Mouse (Mus musculus) v-Abl transformed pro-B cells (cell line): ENCODE results near the gene Apold1.

Source experiments
- in situ Hi-C, 2 experiments: fragments of 400-800 bp; cut with MboI; formaldehyde crosslinking; loops; one replicate each; pipeline ENCODE4 v1.15.1; 2025; ENCODE audit not compliant: unreplicated experiment in 2 of 2

Gene Apold1

DNA sequence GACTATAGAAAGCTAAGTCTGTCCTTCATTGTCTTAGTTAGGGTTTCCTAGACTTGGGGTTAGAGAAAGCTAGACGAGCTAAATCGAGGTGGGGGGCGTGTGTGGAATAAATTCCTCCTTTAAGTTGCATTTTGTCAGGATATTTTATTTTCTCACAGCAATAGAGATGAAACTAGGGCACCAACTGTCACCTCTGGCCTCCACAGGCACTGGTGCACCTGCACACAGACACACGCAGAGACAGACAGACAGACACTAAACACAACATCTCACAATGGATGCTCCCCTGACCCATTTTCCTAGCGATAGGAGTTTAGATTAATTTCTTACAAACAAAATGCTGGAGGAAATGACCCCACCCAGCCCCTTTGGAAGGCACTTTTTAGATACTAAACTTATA lies 14.8 kb upstream of the Apold1 start:
- in situ Hi-C loops: loop anchor here in 1 of 2 experiments (10.0 kb wide), 1 partner anchor 302 kb away; no protein-coding TSS in a partner anchor

DNA sequence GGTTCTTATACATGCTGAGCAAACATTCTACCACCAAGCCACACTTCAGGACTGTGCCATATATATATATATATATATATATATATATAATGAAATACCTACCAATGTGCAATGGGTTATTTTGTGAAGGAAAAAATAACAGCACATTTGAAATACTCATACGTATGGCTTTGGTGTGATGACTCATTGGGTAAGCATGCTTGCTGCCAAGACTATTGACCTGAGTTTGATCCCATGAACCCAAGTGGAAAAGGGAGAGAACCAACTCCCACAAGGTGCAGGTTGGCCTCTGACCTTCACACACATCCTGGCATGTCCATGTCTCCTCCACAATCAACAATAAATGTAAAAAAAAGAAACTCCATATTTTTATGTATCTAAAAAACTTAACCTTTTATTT lies 13.2 kb upstream of the Apold1 start:
- in situ Hi-C loops: loop anchor here in 1 of 2 experiments (10.0 kb wide), 1 partner anchor 304 kb away; no protein-coding TSS in a partner anchor

DNA sequence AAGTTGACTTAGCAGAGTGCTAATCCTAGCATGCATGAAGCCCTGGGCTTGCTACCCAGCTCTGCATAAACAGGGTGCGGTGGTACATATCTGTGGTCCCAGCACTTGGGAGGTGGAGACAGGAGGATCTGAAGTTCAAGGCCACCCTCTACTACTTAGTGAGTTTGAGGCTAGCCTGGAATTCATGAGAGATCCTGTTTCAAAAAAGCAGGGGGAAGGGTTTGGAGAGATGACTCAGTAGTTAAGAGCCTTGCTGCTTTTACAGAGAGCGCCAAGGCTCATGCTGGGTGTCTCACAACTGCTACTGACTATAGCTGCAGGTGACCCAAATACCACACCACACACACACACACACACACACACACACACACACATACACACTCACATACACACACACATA lies 12.0 kb upstream of the Apold1 start:
- in situ Hi-C loops: loop anchor here in 1 of 2 experiments (10.0 kb wide), 1 partner anchor 305 kb away; no protein-coding TSS in a partner anchor

DNA sequence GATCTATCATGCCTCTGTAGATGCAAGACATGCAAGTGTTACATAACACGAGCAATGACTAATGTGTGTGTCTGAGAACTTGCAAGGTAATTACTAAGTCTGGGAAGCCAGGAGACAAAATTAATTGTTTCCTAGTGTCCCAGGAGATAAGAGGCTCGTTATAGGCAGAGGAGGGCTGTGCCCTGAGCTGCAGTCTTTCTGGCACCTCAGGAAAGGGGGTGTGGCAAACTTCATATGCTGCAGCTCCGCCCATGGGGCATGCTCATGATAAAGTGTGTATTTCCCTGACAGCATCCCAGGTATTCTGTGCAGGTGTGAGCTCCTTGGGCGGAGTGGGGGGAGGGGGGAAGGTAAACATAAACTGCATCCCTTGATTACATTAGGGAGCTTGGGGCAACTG lies 9.4 kb upstream of the Apold1 start:
- in situ Hi-C loops: no loop called here

GRCm38 (mm10) chr6:134976628-134977027 lies 4.9 kb upstream of the Apold1 start:
- in situ Hi-C loops: loop anchor here in 1 of 2 experiments (25.0 kb wide), 1 partner anchor 914 kb away; no protein-coding TSS in a partner anchor

DNA sequence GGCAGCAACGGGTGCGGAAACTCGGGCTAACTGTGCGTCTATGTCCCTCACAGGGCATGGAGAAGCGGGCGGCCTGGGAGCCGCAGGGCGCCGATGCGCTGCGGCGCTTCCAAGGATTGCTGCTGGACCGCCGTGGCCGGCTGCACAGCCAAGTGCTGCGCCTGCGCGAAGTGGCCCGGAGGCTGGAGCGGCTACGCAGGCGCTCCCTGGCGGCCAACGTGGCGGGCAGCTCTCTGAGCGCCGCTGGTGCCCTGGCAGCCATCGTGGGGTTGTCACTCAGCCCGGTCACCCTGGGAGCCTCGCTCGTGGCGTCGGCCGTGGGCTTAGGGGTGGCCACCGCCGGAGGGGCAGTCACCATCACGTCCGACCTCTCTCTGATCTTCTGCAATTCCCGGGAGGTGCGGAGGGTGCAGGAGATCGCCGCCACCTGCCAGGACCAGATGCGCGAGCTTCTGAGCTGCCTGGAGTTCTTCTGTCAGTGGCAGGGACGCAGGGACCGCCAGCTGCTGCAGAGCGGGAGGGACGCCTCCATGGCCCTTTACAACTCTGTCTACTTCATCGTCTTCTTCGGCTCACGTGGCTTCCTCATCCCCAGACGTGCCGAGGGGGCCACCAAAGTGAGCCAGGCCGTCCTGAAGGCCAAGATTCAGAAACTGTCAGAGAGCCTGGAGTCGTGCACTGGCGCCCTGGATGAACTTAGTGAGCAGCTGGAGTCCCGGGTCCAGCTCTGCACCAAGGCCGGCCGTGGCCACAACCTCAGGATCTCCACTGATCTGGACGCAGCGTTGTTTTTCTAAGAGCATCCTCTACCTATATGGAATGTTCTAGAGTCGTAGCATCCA lies 2.2 kb downstream of the Apold1 start:
- in situ Hi-C loops: loop anchor here (5.0 to 25.0 kb wide), 2 partner anchors 36 to 921 kb away; no protein-coding TSS in a partner anchor

DNA sequence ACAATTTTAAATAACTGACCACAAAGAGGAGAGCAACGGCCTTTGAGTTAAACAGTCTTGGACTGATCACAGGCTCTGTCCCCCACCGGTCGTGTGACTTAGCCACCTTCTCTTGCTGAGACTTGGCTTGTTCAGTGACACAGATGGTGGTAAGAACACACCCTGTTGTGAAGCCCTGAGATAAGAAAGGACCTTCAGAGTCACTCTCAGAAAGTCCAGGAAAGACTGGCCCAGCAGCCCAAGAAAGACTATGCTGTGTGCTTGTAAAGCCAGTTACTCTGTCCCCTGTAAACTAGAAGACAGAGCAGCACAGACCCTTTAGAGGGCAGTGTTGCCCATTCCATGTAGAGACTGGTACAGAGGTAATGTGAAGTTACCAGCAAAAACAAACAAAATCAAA lies 3.2 kb downstream of the Apold1 start:
- in situ Hi-C loops: loop anchor here (5.0 to 25.0 kb wide), 2 partner anchors 37 to 922 kb away; no protein-coding TSS in a partner anchor

- in situ Hi-C loops: loop anchor here in 1 of 2 experiments (25.0 kb wide), 1 partner anchor 926 kb away; no protein-coding TSS in a partner anchor
These were observed 6.9 kb downstream of the Apold1 start for GRCm38 (mm10) chr6:134988377-134988776.

DNA sequence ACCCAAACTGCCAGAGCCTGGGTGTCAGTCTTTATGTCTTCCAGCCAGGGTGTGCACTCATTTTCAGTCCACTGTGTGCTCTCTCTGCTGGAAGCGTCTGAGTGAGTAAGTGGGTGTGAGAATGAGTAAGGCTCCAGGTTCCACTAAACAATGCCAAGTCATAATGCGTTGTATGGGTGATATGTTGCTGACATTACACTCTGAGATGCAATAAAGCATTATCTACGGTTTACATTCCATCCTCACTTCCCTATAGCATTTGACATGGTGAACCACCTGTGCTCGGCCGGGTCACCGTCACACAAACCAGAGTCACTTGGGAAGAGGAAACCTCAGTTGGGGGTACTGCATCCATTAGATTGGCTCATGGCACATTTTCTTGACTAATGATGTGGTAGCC lies 9.2 kb downstream of the Apold1 start:
- in situ Hi-C loops: loop anchor here in 1 of 2 experiments (25.0 kb wide), 1 partner anchor 928 kb away; no protein-coding TSS in a partner anchor

DNA sequence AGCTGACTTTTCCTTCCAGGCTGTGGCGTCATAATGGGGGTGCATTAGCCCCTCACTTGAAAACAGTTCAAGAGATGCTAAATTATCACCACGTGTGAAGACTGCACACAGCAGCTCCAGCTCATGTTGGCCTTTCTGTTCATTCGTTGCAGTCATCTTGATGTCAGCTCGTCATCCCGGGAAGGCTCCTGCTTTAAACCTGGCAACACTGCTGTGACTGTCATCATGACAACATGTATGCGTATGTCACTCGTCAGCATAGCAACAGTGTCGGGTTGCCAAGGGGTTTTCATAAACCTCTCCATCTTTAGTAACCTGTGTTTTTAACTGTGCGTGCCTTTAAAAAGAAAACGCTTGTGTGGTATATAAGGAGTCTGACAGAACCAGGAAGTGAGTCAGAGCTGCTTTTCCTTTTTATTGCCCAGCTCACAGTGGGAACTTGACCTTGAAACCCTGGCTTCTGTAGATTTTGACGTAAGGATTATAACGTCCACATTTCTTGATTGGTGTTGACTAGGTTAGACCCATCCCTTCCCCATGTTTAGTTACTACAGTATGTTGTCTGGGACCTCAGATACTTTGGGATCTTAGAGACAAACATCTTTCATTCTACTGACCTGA lies 12.6 kb downstream of the Apold1 start:
- in situ Hi-C loops: loop anchor here in 1 of 2 experiments (25.0 kb wide), 1 partner anchor 932 kb away; no protein-coding TSS in a partner anchor

DNA sequence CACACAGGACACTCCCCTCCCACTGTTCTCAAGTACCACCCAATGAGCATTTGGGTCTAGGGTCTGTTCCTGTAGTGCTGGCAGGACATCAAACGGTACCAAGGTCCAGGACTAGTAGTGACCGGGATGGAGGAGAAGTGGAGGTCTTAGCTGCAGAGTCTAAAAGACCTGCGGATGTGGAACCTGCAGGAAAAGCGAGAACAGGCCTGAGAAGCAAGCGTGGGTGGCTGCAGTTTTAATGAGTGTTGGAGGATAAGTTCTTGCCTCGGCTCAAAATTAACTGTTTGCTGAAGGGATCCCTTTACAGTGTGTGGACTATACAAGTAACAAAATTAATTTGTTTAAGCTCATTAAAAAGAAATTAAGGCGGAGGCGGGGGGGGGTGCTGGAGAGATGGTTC lies 13.5 kb downstream of the Apold1 start:
- in situ Hi-C loops: loop anchor here in 1 of 2 experiments (25.0 kb wide), 1 partner anchor 933 kb away; no protein-coding TSS in a partner anchor

DNA sequence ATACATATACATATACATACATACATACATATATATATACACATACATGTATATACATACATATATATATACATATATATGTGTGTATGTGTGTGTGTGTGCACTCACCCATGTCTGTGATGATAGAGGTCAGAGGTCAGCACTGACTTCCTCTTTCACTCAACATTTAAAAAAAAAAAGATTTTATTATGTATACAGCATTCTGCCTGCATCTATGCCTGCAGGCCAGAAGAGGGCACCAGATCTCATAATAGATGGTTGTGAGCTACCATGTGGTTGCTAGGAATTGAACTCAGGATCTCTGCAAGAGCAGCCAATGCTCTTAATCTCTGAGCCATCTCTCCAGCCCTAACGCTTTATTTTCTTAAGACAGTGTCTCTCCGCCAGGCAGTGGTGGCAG lies 15.4 kb downstream of the Apold1 start:
- in situ Hi-C loops: loop anchor here in 1 of 2 experiments (25.0 kb wide), 1 partner anchor 935 kb away; no protein-coding TSS in a partner anchor

DNA sequence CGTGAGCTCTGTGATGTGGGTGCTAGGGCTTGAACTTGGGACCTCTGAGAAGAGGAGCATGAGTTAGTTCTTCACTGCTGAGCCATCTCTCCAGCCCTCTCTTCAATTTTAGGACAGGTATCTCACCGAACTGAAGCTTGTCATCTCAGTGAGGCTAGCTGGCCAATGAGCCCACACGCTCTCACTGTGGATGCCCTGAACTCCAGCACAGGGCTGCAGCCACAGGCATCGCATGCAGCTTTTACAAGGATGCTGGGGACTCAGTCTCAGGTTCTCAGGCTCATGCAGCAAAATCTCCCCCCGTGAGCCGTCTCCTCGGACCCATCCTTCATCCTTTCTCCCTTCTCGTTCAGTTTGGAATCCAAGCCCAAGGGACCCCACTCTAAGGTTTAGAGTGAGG lies 16.6 kb downstream of the Apold1 start:
- in situ Hi-C loops: loop anchor here in 1 of 2 experiments (25.0 kb wide), 1 partner anchor 936 kb away; no protein-coding TSS in a partner anchor

- in situ Hi-C loops: loop anchor here in 1 of 2 experiments (25.0 kb wide), 1 partner anchor 936 kb away; no protein-coding TSS in a partner anchor
These were observed 17.3 kb downstream of the Apold1 start for GRCm38 (mm10) chr6:134998781-134999180.

DNA sequence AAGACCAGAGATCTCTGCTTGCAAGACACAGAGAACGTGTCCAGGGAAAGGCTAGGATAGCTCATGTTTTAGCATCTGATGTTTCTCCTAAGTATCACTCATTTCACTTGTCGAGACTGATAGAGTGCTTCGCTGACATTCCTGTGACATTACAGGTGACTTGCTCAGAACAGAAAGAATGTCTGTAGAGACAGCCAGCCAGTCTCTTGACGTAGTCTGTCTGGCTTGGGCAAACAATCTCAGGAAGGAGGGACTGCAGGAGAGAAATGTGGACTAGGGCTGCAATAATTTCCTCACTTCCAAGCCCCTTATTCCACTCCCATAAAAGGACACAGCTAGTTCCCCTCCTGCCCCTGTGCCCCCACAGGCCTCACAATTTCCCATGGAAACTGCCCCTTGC lies 18.8 kb downstream of the Apold1 start:
- in situ Hi-C loops: no loop called here

- in situ Hi-C loops: no loop called here
These were observed 20.5 kb downstream of the Apold1 start for GRCm38 (mm10) chr6:135001991-135002390.

DNA sequence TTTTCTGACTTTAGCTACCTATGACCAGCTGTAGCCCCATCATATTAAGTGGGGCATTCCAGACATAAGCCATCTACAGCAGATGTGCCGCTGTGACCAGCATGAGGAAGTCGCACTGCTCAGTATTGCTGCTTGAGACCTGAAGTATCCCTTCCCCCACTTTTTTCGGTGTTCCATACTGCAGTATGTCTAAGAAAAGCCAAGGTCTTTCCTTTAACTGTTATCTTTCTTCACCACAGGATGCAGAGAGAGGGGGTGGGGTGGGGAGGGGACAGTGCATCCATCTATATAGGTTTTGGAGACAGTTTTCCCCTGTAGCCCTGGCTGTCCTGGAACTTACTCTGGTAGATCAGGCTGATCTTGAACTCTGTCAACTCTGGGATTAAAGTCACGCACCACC lies 24.9 kb downstream of the Apold1 start:
- in situ Hi-C loops: no loop called here

DNA sequence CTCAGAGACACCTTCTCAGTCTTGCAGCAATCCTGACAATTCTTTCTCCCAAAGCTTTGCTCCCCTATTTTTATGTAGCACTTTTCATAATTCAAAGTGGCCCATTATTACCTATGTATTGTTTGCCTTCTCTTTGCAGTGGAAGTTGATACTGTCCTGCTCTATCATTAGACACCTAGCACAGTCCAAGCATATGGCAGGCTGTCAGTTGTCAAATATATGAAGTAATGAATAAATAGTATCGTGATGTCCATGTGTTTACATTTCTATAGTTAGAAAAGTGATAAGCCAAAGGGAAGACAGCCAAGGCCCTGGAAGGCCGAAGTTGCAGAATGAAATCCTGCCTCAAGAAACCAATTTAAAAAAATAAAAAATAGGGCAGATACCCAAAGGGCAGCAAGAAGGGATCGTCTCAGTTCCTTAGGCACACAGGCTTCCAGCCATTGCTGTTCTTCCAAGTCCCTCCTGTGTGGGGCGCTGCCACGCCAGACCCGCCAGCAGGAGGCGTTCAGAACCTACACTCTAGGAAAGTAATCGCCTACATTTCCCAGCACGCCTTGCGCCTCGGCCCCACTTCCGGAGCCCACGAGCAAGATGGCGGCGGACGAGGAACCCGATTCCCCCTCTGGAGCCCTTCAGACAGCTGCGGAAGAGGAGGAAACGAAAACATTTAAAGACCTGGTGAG lies 29.7 kb downstream of the Apold1 start, which contains the start of gene Ddx47:
Ddx47 (plus strand) TSS at position 565 of the 686 bp plus-strand sequence.
- in situ Hi-C loops: no loop called here

GRCm38 (mm10) chr6:135011734-135012116 lies 30.2 kb downstream of the Apold1 start:
- in situ Hi-C loops: no loop called here

GRCm38 (mm10) chr6:135017211-135017610 lies 35.7 kb downstream of the Apold1 start:
- in situ Hi-C loops: no loop called here
